Mouse (Mus musculus) c-Kit-positive CD71-positive TER-119-positive erythroid progenitor cells, embryonic 14.5 days (primary cell): ENCODE results near the gene Inava.

Experiments
- DNase-seq: peaks from one replicate; pipeline ENCODE4 v3.0.0-alpha.2; 2013; ENCODE audit warnings: low spot score

Inava gene

DNA sequence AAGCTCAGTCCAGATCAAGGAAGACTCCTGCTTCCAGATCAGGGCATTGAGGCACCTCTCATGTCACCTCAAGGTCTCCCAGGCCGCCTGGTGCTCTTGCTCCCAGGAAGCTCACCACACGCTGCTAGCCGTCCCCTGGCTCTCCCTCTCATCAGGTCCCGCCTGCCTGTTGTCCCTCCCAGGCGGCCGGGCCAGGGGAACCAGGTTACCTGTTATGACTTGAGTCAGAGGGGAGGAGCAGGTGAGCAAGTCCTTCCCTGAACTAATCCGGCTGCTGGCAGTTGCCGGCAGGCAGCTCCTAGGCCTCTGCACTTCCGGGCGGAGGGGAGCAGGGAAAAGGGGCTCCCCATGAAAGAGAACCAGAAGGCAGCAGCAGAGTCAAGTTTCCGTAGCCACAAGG is 3.9 kb downstream of the Inava start:
- no peak for DNase-seq

DNA sequence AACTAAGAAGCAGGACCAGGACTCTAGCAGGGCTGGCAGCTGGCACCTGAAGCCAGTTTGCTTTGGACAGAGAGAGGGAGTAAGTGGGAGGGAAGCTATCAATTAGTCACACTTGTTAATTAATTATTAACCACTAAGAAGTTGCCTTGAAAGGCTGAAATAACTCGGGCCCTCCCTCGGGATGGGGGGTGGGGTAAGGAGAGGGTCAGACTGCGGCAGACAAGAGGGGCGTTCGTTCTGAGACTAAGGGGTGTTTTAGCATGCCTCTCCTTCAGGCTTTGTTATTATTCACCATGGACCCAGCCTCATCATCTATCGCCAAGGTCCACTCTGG is 5.1 kb downstream of the Inava start:
- DNase-seq = no peak

DNA sequence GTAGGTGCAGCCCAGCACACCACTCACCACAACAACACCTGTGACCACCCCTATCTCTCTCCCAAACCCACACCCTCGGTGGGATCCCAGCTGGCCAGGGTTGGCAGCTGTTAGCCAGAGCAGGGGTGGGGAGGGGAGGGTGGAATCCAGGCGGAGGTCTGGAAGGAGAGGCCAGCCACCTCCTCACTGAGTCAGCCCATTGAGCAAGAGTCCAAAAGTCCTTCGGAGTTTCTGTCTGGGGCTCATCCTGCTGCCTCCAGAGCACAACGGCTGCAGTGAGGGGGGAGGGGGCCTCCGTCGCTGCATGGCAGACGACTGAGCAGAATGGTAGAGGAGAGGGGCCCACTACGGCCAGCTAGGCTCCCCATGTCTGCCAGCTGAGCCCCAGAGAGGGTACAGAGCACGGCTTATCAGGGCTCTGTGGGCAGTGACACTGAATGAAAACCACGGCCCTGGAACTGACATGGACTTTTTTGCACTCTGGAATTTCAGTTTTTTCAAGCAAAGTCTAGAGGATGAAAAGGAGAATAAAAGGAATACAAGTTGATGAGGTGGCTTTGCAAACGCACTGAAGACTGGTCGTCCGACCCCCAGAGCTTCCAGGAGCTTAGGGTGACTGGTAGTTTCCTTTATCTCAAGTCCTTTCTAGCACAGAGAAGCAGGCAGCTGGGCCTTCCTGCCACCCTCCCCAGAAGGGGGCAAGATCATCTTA is 5.6 kb downstream of the Inava start:
- no peak for DNase-seq

DNA sequence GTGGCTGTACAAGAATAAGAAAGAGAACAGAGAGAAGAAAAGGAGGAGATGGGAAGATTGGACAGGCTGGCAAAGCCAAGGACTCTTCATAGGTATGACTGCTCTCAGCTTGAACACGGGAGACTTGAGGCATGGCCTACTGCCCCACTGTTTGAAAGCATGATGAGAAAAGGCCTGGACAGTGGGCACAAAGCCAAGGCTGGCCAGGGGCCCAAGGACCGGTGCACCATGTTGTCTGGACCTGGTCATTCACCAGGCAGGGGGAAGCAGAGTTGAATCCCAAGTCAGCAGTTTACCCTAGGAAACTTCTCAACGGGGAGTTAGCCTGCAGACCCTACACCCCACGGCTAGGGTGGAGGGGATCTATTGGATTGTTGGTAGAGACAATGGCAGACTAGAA is 6.2 kb downstream of the Inava start:
- DNase-seq = no peak

GRCm38 (mm10) chr1:136226626-136227025 is 7.4 kb downstream of the Inava start:
- no peak for DNase-seq

DNA sequence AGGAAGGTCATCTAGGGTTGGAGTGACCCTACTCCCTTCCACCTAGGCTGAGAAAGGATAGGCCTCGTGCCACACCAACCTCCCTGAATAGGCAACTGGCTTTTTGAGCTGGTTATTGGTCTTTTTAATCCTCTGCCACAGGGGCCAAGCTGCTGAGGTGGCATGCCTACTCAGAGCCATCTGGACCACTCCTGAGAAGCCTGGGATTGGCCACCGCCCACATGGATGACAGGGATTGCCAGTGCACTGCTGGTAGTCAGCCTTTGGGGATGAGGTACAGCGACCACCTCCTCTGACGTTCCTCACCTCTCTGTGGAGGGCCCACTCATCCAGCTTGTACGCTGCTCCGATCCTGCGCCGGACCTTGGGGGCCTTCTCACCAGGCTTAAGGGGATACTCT is 8.2 kb downstream of the Inava start:
- no peak for DNase-seq

- DNase-seq = no peak
These were observed 10.2 kb downstream of the Inava start for GRCm38 (mm10) chr1:136223758-136224342.

- no peak for DNase-seq
These were observed 11.7 kb downstream of the Inava start for GRCm38 (mm10) chr1:136222386-136222785.

DNA sequence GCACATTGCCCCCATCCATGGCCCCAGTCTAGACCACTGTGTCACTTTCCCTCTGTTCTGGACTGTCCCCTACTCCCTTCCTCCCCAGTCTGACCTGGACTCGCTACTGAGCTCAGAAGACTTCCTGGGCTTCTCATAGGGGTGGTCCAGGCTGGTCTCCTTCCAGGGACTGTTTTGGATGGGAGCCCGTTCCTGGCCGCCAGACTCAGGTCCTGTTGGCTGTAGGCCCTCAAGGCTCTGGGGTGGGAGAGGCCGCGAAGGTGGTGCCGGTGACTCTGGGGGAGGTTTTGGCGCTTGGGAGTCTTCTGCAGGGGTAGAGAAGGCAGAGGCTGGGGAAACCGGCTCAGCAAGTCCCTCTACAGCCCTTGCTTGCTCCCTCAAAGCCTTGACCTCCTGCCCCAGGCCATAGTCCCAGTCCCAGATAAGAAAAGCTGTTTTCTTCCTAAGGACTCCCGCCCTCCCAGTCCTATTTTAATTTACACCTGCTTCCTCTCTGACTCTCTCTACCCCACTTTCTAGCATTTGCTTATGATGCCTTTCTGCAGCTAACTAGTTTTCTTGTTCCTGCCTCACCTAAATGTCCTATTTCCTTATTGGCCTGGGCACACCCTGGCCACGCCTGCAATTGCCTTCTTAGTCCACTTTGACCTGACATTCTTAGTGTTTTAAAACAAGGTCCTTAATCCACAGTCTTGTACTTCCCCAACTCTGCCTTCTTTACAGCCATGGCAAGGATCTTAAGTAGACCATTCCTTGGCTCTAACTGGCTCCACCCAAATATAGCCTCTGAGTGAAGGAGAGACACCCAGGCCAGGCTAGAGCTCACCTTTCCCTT is 13.8 kb downstream of the Inava start:
- no peak for DNase-seq

- no peak for DNase-seq
These were observed 19.8 kb downstream of the Inava start for GRCm38 (mm10) chr1:136214304-136214703.

DNA sequence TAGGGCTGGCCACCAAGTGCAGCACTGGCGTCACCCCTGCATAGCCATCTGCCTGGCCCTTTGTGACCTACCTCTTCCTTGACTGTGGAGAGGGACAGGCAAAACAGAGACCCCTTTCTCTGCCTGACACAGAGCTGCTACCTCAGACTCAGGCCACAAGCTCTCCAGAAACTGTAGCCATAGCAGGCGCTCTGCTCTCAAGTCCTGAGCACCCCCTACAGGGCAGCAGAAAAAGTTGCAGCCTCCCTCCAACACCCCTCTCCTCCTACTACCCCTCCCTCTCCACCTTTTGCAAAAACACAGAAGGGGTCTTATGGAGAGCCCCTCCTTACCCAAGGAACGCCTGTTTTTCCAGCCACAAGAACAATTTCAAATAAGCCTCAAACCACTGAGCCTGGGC is 21.3 kb downstream of the Inava start, which contains the start of gene Mroh3:
Gene Mroh3, minus strand, starts transcription at position 26 of the 400 bp plus-strand sequence.
- DNase-seq = peak; percentile 22

DNA sequence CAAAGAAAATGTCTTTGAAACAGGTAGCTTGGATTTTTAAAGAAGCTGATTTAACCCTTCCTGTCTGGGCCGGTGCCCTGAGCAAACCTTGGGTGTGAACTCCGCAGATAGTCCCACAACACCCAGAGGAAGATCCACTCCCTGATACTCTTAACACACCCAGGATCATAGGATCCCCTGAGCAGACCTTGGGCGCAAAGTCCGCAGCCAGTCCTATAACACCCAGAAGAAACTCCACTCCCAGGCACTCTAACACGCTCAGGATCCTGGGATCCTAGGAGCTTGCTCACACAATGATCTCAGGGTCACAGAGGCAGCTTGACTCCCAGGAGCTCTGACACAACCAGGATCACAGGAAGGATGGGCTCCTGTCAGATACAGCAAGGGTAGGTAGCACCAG is 44.0 kb downstream of the Inava start:
- DNase-seq = no peak

DNA sequence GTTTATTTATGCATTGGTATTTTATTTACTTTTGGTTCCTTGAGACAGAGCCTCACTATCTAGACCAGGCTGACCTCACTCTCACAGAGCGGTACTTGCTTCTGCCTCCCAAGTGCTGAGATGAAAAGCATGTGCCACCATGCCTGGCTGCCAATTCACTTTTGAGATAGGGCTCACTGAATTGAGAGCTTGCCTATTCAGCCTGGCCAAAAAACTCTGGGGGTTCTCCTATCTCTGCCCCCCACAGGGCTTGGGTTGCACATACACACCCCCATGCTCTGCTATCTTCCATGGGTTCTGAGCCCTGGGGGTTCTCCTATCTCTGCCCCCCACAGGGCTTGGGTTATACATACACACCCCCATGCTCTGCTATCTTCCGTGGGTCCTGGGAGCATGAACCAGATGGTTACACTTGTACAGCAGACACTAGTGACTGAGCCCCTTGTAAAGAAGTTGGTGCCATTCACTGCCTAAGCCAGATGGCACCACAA is 54.5 kb downstream of the Inava start:
- peak; percentile 51 for DNase-seq

GRCm38 (mm10) chr1:136178741-136179140 is 55.3 kb downstream of the Inava start:
- no peak for DNase-seq

DNA sequence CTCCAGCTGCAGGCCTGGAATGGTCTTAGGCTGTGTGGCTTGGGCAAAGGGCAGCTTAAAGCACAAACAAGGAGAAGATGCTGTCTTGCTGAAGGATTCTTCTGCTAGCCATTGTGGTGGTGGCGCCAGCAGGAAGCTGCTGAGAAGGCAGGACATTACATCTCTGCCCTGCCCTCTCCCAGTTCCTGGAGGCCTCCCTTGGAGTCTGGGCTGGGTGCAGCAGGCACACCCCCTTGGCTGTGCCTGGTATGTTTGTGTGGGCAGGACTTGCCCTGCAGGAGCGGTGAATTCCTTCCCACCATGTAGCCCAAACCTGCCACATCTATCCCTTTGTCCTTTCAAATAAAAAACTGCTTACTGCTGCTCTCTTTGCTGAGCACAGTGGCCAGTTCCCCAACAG is 57.0 kb downstream of the Inava start:
- DNase-seq = no peak

DNA sequence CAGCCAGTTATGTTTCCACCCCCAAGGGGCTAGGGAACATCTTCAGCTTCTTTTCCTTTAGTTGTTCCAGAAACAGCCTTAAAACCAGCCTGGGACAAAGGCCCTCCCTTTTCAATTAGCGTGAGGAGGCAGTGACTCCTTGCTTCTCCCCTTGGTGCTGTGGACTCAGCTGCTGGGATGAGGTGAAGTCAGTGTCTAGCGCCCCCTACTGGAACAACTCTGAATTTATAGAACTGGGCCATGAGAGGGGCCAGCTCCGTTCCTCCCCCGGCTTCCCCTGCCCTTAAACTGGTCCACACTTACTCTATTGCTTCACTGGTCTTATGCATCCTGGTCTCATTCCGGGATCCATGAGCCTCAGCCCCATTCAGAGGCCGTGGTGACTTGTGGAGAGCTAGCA is 58.9 kb downstream of the Inava start:
- DNase-seq = peak; percentile 81

GRCm38 (mm10) chr1:136174101-136174606 is 59.9 kb downstream of the Inava start:
- DNase-seq = peak; percentile 54

GRCm38 (mm10) chr1:136172696-136173095 is 61.4 kb downstream of the Inava start:
- no peak for DNase-seq

DNA sequence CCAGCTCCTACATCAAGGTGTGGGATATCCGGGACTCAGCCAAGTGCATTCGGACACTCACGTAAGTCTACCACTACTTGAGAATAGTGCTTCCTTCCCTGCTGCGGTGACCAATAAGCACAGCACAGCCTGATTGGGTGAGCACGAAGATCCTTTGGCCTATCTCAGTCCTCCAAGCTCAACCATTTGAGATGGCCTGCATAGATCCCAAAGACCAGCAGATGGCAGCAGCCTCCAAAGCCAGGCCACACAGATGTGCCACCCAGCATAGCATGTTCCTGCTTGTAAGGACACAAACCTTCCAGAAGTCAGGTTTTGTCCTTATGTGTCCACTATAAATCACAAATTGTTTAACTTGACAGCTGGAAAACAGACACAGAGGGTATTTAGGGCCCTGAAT is 64.0 kb downstream of the Inava start:
- DNase-seq = peak; percentile 73

DNA sequence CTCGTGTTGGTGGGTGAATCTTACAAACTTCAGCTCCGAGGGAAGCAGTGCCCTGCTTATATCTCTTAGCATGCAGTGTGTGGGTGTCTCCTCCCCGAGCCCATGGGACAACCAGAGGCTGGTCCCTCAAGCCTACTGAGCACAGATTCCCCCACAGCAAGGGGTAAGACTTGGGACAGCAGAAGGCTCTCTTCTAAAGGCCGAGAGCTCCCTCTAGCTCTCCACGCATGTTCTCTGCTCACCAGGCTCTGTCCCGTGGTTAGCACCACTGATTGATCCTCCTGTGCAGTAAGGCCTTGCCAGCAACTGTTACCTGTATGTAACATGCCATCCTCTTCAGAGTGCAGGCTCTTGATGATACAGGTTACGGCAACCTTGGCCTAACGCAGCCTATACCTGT is 66.4 kb downstream of the Inava start:
- no peak for DNase-seq

- DNase-seq = no peak
These were observed 68.6 kb downstream of the Inava start for GRCm38 (mm10) chr1:136165436-136165835.
